Mouse (Mus musculus): Measurements from ENCODE around the gene Dst. TPM values are rescaled to one million over a fixed set of nuclear protein-coding genes. Genes with fewer than 3 reads are reported as not detected.

The Dst gene
- polyA plus RNA-seq, 1 experiment from 2014 or later: 17.3 TPM

GRCm38 (mm10) chr1:34139191-34139853 is 231.3 kb downstream of the Dst start:
- DNase-seq (ENCODE audit: low spot score): no peak
- Histone ChIP-seq H3K27me3 (replicated peaks; ENCODE audit: low read depth, poor library complexity, severe bottlenecking) (no peaks in the 10 kb centered on the region), H3K36me3 (replicated peaks) (no peaks in the 10 kb centered on the region), H3K9me3 (no peaks in the 10 kb centered on the region), H3K4me1 (peaks cover 26% of the 10 kb centered on the region), H3K27ac (replicated peaks) (no peak overlapping the region; the same call in 1 of the 2 replicates), H3K4me3 (no peak overlapping the region)
- WGBS: 72% methylated on average over 13 of the region's 13 CpGs

GRCm38 (mm10) chr1:34139871-34140471 is 231.9 kb downstream of the Dst start:
- Histone ChIP-seq H3K4me3 (no peak overlapping the region), H3K9me3 (no peaks in the 10 kb centered on the region), H3K27ac (replicated peaks) (no peak overlapping the region; the same call in 1 of the 2 replicates), H3K4me1 (peaks cover 33% of the 10 kb centered on the region), H3K27me3 (replicated peaks; ENCODE audit: low read depth, poor library complexity, severe bottlenecking) (no peaks in the 10 kb centered on the region), H3K36me3 (replicated peaks) (no peaks in the 10 kb centered on the region)
- WGBS: 72% methylated on average over 6 of the region's 6 CpGs
- DNase-seq (ENCODE audit: low spot score): no peak

GRCm38 (mm10) chr1:34140686-34141085 is 232.7 kb downstream of the Dst start:
- H3K9me3 ChIP-seq: no peaks in the 10 kb centered on the region
- H3K4me1 ChIP-seq: peaks cover 33% of the 10 kb centered on the region
- DNase-seq (ENCODE audit: low spot score): no peak
- H3K27me3 ChIP-seq (replicated peaks; ENCODE audit: low read depth, poor library complexity, severe bottlenecking): no peaks in the 10 kb centered on the region
- no peak overlapping the region for H3K4me3 ChIP-seq
- no peaks in the 10 kb centered on the region for H3K36me3 ChIP-seq (replicated peaks)
- H3K27ac ChIP-seq (replicated peaks): no peak overlapping the region
- 47% methylated on average over 3 of the region's 3 CpGs for WGBS

GRCm38 (mm10) chr1:34142951-34143580 is 235.0 kb downstream of the Dst start:
- peaks cover 33% of the 10 kb centered on the region for H3K4me1 ChIP-seq
- no peaks in the 10 kb centered on the region for H3K36me3 ChIP-seq (replicated peaks)
- H3K9me3 ChIP-seq: no peaks in the 10 kb centered on the region
- no peak overlapping the region for H3K27ac ChIP-seq (replicated peaks)
- no peak overlapping the region for H3K4me3 ChIP-seq
- WGBS: 67% methylated on average over 9 of the region's 9 CpGs
- no peaks in the 10 kb centered on the region for H3K27me3 ChIP-seq (replicated peaks; ENCODE audit: low read depth, poor library complexity, severe bottlenecking)
- DNase-seq (ENCODE audit: low spot score): no peak

GRCm38 (mm10) chr1:34144826-34145225 is 236.8 kb downstream of the Dst start:
- no peak overlapping the region for H3K27ac ChIP-seq (replicated peaks)
- H3K36me3 ChIP-seq (replicated peaks): no peaks in the 10 kb centered on the region
- no peak for DNase-seq (ENCODE audit: low spot score)
- 90% methylated on average over 7 of the region's 7 CpGs for WGBS
- H3K4me1 ChIP-seq: peaks cover 26% of the 10 kb centered on the region
- no peaks in the 10 kb centered on the region for H3K9me3 ChIP-seq
- no peaks in the 10 kb centered on the region for H3K27me3 ChIP-seq (replicated peaks; ENCODE audit: low read depth, poor library complexity, severe bottlenecking)
- no peak overlapping the region for H3K4me3 ChIP-seq

GRCm38 (mm10) chr1:34148039-34148438 is 240.0 kb downstream of the Dst start:
- H3K4me3 ChIP-seq: no peak overlapping the region
- DNase-seq (ENCODE audit: low spot score): no peak
- no peaks in the 10 kb centered on the region for H3K9me3 ChIP-seq
- H3K36me3 ChIP-seq (replicated peaks): no peaks in the 10 kb centered on the region
- no peaks in the 10 kb centered on the region for H3K27me3 ChIP-seq (replicated peaks; ENCODE audit: low read depth, poor library complexity, severe bottlenecking)
- H3K4me1 ChIP-seq: peaks cover 23% of the 10 kb centered on the region
- WGBS: 96% methylated on average over 11 of the region's 11 CpGs
- H3K27ac ChIP-seq (replicated peaks): no peak overlapping the region

GRCm38 (mm10) chr1:34150416-34151093 is 242.5 kb downstream of the Dst start:
- Histone ChIP-seq H3K27ac (replicated peaks) (no peak overlapping the region), H3K27me3 (replicated peaks; ENCODE audit: low read depth, poor library complexity, severe bottlenecking) (no peaks in the 10 kb centered on the region), H3K4me1 (peaks cover 8% of the 10 kb centered on the region; the same call in 1 of the 2 replicates), H3K36me3 (replicated peaks) (no peaks in the 10 kb centered on the region), H3K9me3 (no peaks in the 10 kb centered on the region), H3K4me3 (no peak overlapping the region)
- 35% methylated on average over 10 of the region's 10 CpGs for WGBS
- no peak for DNase-seq (ENCODE audit: low spot score)

GRCm38 (mm10) chr1:34152683-34153082 is 244.7 kb downstream of the Dst start:
- Histone ChIP-seq H3K4me3 (no peak overlapping the region), H3K27ac (replicated peaks) (no peak overlapping the region), H3K9me3 (no peaks in the 10 kb centered on the region), H3K36me3 (replicated peaks) (0 out of 2 replicates have a peak, but pooled peaks cover 4% of the 10 kb centered on the region), H3K4me1 (peaks cover 8% of the 10 kb centered on the region; the same call in 1 of the 2 replicates), H3K27me3 (replicated peaks; ENCODE audit: low read depth, poor library complexity, severe bottlenecking) (no peaks in the 10 kb centered on the region)
- WGBS: 93% methylated on average over 5 of the region's 5 CpGs
- DNase-seq (ENCODE audit: low spot score): no peak

- Histone ChIP-seq H3K27ac (replicated peaks) (no peak overlapping the region), H3K27me3 (replicated peaks; ENCODE audit: low read depth, poor library complexity, severe bottlenecking) (no peaks in the 10 kb centered on the region), H3K4me1 (no peaks in the 10 kb centered on the region), H3K9me3 (no peaks in the 10 kb centered on the region), H3K36me3 (replicated peaks) (0 out of 2 replicates have a peak, but pooled peaks cover 4% of the 10 kb centered on the region), H3K4me3 (no peak overlapping the region)
- WGBS: 82% methylated on average over 7 of the region's 7 CpGs
- DNase-seq (ENCODE audit: low spot score): no peak
Observed at GRCm38 (mm10) chr1:34156058-34156457, 248.0 kb downstream of the Dst start.

GRCm38 (mm10) chr1:34157702-34158101 is 249.7 kb downstream of the Dst start:
- Histone ChIP-seq H3K36me3 (replicated peaks) (peaks cover 10% of the 10 kb centered on the region; the same call in 1 of the 2 replicates), H3K27ac (replicated peaks) (no peak overlapping the region), H3K9me3 (no peaks in the 10 kb centered on the region), H3K27me3 (replicated peaks; ENCODE audit: low read depth, poor library complexity, severe bottlenecking) (no peaks in the 10 kb centered on the region), H3K4me1 (no peaks in the 10 kb centered on the region), H3K4me3 (no peak overlapping the region)
- 87% methylated on average over 10 of the region's 10 CpGs for WGBS
- no peak for DNase-seq (ENCODE audit: low spot score)

GRCm38 (mm10) chr1:34158822-34159221 is 250.8 kb downstream of the Dst start:
- DNase-seq (ENCODE audit: low spot score): no peak
- no peak overlapping the region for H3K4me3 ChIP-seq
- WGBS: 81% methylated on average over 11 of the region's 11 CpGs
- H3K4me1 ChIP-seq: no peaks in the 10 kb centered on the region
- H3K27me3 ChIP-seq (replicated peaks; ENCODE audit: low read depth, poor library complexity, severe bottlenecking): no peaks in the 10 kb centered on the region
- 0 out of 2 replicates have a peak overlapping the region, but pooled peaks have one; percentile 10 for H3K27ac ChIP-seq (replicated peaks)
- peaks cover 12% of the 10 kb centered on the region; the same call in 1 of the 2 replicates for H3K36me3 ChIP-seq (replicated peaks)
- H3K9me3 ChIP-seq: no peaks in the 10 kb centered on the region

GRCm38 (mm10) chr1:34159898-34160297 is 251.9 kb downstream of the Dst start:
- WGBS: 87% methylated on average over 7 of the region's 7 CpGs
- DNase-seq (ENCODE audit: low spot score): no peak
- Histone ChIP-seq H3K9me3 (no peaks in the 10 kb centered on the region), H3K27me3 (replicated peaks; ENCODE audit: low read depth, poor library complexity, severe bottlenecking) (no peaks in the 10 kb centered on the region), H3K27ac (replicated peaks) (no peak overlapping the region), H3K4me1 (no peaks in the 10 kb centered on the region), H3K36me3 (replicated peaks) (peaks cover 19% of the 10 kb centered on the region), H3K4me3 (no peak overlapping the region)

Data from embryonic facial prominence, embryonic 10.5 days (tissue).